Mouse (Mus musculus): ENCODE data around the gene Tmem203. TPM values are rescaled to one million over a fixed set of nuclear protein-coding genes. Genes with fewer than 3 reads are reported as not detected.

Tmem203 gene
- polyA plus RNA-seq, 1 experiment from 2014 or later, result 12.2 TPM

DNA sequence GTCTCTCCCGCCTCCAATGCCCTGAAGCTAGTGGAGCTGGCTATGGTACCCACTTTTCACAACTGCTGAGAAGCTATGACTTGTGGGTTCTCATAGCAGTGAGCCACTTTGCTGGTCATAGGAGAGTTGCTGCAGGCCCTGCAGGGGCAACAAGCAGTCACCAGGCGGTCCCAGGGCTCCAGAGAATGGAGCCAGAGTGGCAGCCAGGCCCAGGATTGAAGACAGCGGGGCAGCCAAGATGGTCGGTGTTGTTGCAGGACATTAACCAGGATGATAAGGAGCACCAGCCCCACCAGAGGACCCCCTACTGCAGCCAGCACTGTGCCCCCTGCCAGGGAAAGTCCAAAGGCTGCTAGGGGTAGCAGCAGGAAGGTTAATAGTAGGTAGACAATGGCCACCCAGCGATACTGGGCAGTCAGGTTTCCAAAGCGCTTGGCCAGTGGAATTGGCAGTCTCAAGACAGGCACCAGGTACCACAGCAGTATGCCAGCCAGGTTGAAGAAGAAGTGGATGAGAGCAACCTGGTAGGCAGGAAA is 26.2 kb upstream of the Tmem203 start:
- no peak for DNase-seq (ENCODE audit: low spot score)
- Histone ChIP-seq H3K27ac (ENCODE audit: low read depth, low read length) (no peak overlapping the region), H3K9me3 (ENCODE audit: control insufficient read depth, low read length) (no peaks in the 10 kb centered on the region), H3K4me2 (replicated peaks; ENCODE audit: low read depth, low read length) (no peak overlapping the region), H3K4me1 (replicated peaks; ENCODE audit: control insufficient read depth, insufficient read depth, low read length) (peaks cover 5% of the 10 kb centered on the region; the same call in 1 of the 2 replicates), H3K9ac (ENCODE audit: low read depth, low read length) (no peak overlapping the region), H3K36me3 (ENCODE audit: control insufficient read depth, insufficient read depth, low read length) (no peaks in the 10 kb centered on the region), H3K4me3 (ENCODE audit: low read depth, low read length) (no peak overlapping the region), H3K27me3 (ENCODE audit: control insufficient read depth, insufficient read depth, low read length) (no peaks in the 10 kb centered on the region)
- WGBS, result 70% methylated on average over 6 of the region's 6 CpGs
- ATAC-seq (ENCODE audit: low FRiP score), result no peak

DNA sequence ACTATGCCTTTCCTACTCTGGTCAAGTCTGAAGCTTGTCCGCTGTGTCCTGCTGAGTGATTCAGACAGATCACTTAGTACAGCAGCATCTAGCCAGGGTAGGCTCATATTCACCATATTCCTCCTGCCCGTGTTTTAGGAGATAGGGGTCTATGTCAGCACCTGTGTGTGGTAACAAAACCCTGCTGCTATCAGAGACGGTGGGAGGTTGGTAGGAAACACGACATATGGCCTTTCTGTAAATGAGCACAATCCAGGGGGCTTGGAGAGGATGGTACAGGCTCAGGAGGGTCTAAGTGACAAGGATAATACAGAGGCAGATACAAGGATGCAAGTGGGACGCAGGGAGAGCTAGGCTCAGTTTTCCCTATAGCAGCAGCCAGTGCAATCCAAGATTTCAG is 25.7 kb upstream of the Tmem203 start:
- ATAC-seq (ENCODE audit: low FRiP score), result no peak
- H3K36me3 ChIP-seq (ENCODE audit: control insufficient read depth, insufficient read depth, low read length), result no peaks in the 10 kb centered on the region
- H3K9me3 ChIP-seq (ENCODE audit: control insufficient read depth, low read length), result no peaks in the 10 kb centered on the region
- no peak overlapping the region for H3K9ac ChIP-seq (ENCODE audit: low read depth, low read length)
- 84% methylated on average over 5 of the region's 5 CpGs for WGBS
- no peak for DNase-seq (ENCODE audit: low spot score)
- no peak overlapping the region for H3K27ac ChIP-seq (ENCODE audit: low read depth, low read length)
- H3K4me1 ChIP-seq (replicated peaks; ENCODE audit: control insufficient read depth, insufficient read depth, low read length), result peaks cover 5% of the 10 kb centered on the region; the same call in 1 of the 2 replicates
- H3K4me2 ChIP-seq (replicated peaks; ENCODE audit: low read depth, low read length), result no peak overlapping the region
- H3K27me3 ChIP-seq (ENCODE audit: control insufficient read depth, insufficient read depth, low read length), result no peaks in the 10 kb centered on the region
- no peak overlapping the region for H3K4me3 ChIP-seq (ENCODE audit: low read depth, low read length)

DNA sequence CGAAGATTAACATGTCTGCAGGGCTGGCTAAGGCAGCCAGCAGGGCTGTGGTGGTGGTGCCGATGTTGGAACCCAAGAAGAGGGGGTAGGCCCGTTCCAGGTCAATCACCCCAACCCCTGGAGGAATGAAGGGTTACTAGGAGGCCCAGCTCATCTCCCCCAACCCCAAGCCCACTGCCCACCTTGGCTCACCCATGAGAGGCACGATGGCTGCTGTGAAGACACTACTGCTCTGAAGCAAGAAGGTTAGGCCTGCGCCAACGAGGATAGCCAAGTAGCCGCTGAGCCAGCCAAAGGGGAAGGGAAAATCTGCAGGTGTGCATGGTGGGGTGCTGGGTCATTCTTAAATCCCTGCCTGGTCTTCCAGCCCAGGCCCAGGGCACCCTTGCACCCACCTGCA is 24.7 kb upstream of the Tmem203 start:
- no peaks in the 10 kb centered on the region for H3K9me3 ChIP-seq (ENCODE audit: control insufficient read depth, low read length)
- H3K27ac ChIP-seq (ENCODE audit: low read depth, low read length), result no peak overlapping the region
- no peak overlapping the region for H3K4me3 ChIP-seq (ENCODE audit: low read depth, low read length)
- H3K27me3 ChIP-seq (ENCODE audit: control insufficient read depth, insufficient read depth, low read length), result no peaks in the 10 kb centered on the region
- H3K4me1 ChIP-seq (replicated peaks; ENCODE audit: control insufficient read depth, insufficient read depth, low read length), result peaks cover 4% of the 10 kb centered on the region; the same call in 1 of the 2 replicates
- no peak overlapping the region for H3K9ac ChIP-seq (ENCODE audit: low read depth, low read length)
- WGBS, result 90% methylated on average over 7 of the region's 7 CpGs
- H3K4me2 ChIP-seq (replicated peaks; ENCODE audit: low read depth, low read length), result no peak overlapping the region
- H3K36me3 ChIP-seq (ENCODE audit: control insufficient read depth, insufficient read depth, low read length), result no peaks in the 10 kb centered on the region
- DNase-seq (ENCODE audit: low spot score) (no peak), ATAC-seq (ENCODE audit: low FRiP score) (no peak)

DNA sequence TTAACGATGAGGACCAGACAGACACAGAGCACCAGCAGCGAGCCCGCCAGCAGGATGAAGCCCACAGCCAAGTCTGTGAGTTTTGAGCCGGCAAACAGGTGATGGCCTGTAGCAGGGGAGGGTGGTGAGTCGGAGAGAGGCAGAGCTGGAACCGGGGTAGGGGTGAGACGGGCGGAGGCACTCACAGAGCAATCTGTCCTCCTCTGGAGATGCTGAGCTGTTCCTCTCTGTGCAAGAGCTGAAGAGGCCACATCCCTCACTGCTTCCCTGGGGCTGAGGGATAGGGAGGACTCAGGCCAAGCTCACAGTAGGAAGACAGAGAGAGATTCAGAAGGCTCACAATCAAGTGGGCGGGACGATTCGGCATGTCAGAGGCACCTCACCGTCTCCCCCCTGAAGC is 24.2 kb upstream of the Tmem203 start:
- DNase-seq (ENCODE audit: low spot score) (no peak), ATAC-seq (ENCODE audit: low FRiP score) (no peak)
- Histone ChIP-seq H3K4me3 (ENCODE audit: low read depth, low read length) (no peak overlapping the region), H3K9ac (ENCODE audit: low read depth, low read length) (no peak overlapping the region), H3K27me3 (ENCODE audit: control insufficient read depth, insufficient read depth, low read length) (no peaks in the 10 kb centered on the region), H3K4me2 (replicated peaks; ENCODE audit: low read depth, low read length) (no peak overlapping the region), H3K36me3 (ENCODE audit: control insufficient read depth, insufficient read depth, low read length) (no peaks in the 10 kb centered on the region), H3K27ac (ENCODE audit: low read depth, low read length) (no peak overlapping the region), H3K9me3 (ENCODE audit: control insufficient read depth, low read length) (no peaks in the 10 kb centered on the region), H3K4me1 (replicated peaks; ENCODE audit: control insufficient read depth, insufficient read depth, low read length) (peaks cover 2% of the 10 kb centered on the region; the same call in 1 of the 2 replicates)
- WGBS, result 52% methylated on average over 12 of the region's 12 CpGs

DNA sequence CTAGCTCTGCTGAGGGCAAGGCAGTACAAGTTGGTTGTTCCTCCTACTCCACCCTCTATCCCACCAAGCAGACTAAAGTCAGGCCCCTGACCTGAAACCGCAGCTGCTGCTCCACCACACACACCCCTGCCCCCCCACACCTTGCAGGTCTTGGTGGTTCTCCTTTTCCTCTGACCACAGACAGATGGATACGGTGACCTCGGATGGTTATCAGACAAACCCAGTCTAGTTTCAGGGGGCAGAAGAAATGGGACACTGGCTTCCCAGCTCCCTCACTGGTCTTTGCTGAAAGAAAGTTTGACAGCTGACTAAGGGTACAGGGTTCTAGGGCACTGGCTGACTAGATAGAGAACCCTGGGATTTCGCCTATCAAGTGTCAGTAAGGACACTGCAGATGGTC is 21.8 kb upstream of the Tmem203 start:
- 82% methylated on average over 4 of the region's 4 CpGs for WGBS
- H3K9me3 ChIP-seq (ENCODE audit: control insufficient read depth, low read length), result no peaks in the 10 kb centered on the region
- H3K4me3 ChIP-seq (ENCODE audit: low read depth, low read length), result no peak overlapping the region
- no peak overlapping the region for H3K4me2 ChIP-seq (replicated peaks; ENCODE audit: low read depth, low read length)
- H3K27ac ChIP-seq (ENCODE audit: low read depth, low read length), result no peak overlapping the region
- no peaks in the 10 kb centered on the region for H3K36me3 ChIP-seq (ENCODE audit: control insufficient read depth, insufficient read depth, low read length)
- ATAC-seq (ENCODE audit: low FRiP score) (no peak), DNase-seq (ENCODE audit: low spot score) (no peak)
- H3K4me1 ChIP-seq (replicated peaks; ENCODE audit: control insufficient read depth, insufficient read depth, low read length), result peaks cover 1% of the 10 kb centered on the region; the same call in 1 of the 2 replicates
- H3K27me3 ChIP-seq (ENCODE audit: control insufficient read depth, insufficient read depth, low read length), result no peaks in the 10 kb centered on the region
- no peak overlapping the region for H3K9ac ChIP-seq (ENCODE audit: low read depth, low read length)

DNA sequence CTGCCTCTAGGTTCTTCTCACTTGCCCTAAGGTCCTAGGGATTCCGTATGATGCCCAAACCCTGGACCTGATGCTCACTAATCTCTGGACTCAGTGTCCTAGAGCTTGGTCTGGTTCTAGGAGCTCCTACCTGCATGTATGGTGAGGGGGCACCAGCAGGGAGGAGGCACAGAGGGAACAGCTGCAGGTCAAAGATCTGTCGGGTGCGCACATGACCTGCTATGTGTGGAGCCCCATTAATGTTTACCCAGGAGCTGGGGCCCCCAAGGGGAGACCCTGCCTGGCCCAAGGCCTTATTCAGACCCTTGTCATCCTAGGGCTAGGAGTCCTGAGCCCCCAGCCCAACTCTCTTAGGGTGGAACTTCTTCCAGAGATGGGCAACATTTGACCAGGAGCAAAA is 21.2 kb upstream of the Tmem203 start, which contains the start of gene Slc34a3:
Gene Slc34a3, minus strand, starts transcription at position 315 of the 400 bp plus-strand sequence.
- no peak within 1 kb of the TSS for H3K27ac ChIP-seq (ENCODE audit: low read depth, low read length)
- no peak within 1 kb of the TSS for H3K4me2 ChIP-seq (replicated peaks; ENCODE audit: low read depth, low read length)
- 93% methylated on average over 3 of the region's 3 CpGs for WGBS
- no peak for DNase-seq (ENCODE audit: low spot score)
- H3K9ac ChIP-seq (ENCODE audit: low read depth, low read length), result no peak within 1 kb of the TSS
- H3K4me1 ChIP-seq (replicated peaks; ENCODE audit: control insufficient read depth, insufficient read depth, low read length), result no peaks in the 10 kb centered on the region
- no peak within 1 kb of the TSS for H3K4me3 ChIP-seq (ENCODE audit: low read depth, low read length)
- ATAC-seq (ENCODE audit: low FRiP score), result no peak
- H3K36me3 ChIP-seq (ENCODE audit: control insufficient read depth, insufficient read depth, low read length), result no peaks in the 10 kb centered on the region
- H3K27me3 ChIP-seq (ENCODE audit: control insufficient read depth, insufficient read depth, low read length), result no peaks in the 10 kb centered on the region
- H3K9me3 ChIP-seq (ENCODE audit: control insufficient read depth, low read length), result no peaks in the 10 kb centered on the region

DNA sequence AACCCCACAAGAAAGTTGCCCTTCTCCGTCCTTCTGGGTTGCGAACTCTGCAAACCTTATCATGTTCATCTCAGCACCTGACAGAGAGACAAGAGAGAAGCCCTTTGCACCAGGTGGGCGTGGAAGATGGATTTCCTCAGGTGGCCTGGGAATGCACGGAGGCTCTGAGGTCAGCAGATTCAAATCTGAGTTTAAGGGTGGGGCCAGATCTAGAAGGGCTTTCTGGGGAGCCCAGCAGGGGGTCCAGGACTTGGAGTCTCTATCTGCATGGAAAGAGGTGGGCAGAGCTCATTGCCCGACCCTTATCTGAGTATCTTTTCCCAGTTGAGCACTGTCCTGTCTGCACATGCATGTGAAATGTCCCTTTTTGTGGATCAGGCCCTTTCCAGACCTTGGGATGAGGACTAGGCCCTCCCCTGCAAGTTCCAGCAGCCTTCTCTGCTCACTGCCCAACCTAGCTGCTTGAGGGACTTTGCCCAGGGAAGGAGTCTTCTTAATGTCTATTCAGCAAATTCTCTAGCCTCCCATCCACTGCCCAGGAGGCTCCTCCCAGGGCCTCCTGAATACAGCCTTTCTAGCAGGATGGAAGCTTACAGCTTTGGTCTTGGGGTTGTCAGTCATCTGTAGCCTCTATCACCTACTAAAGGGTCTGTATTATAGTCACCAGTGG is 20.6 kb upstream of the Tmem203 start:
- H3K4me1 ChIP-seq (replicated peaks; ENCODE audit: control insufficient read depth, insufficient read depth, low read length), result no peaks in the 10 kb centered on the region
- H3K27ac ChIP-seq (ENCODE audit: low read depth, low read length), result no peak overlapping the region
- no peak overlapping the region for H3K4me3 ChIP-seq (ENCODE audit: low read depth, low read length)
- no peaks in the 10 kb centered on the region for H3K9me3 ChIP-seq (ENCODE audit: control insufficient read depth, low read length)
- H3K27me3 ChIP-seq (ENCODE audit: control insufficient read depth, insufficient read depth, low read length), result no peaks in the 10 kb centered on the region
- no peaks in the 10 kb centered on the region for H3K36me3 ChIP-seq (ENCODE audit: control insufficient read depth, insufficient read depth, low read length)
- no peak overlapping the region for H3K4me2 ChIP-seq (replicated peaks; ENCODE audit: low read depth, low read length)
- ATAC-seq (ENCODE audit: low FRiP score) (no peak), DNase-seq (ENCODE audit: low spot score) (no peak)
- no peak overlapping the region for H3K9ac ChIP-seq (ENCODE audit: low read depth, low read length)
- WGBS, result 74% methylated on average over 5 of the region's 5 CpGs

DNA sequence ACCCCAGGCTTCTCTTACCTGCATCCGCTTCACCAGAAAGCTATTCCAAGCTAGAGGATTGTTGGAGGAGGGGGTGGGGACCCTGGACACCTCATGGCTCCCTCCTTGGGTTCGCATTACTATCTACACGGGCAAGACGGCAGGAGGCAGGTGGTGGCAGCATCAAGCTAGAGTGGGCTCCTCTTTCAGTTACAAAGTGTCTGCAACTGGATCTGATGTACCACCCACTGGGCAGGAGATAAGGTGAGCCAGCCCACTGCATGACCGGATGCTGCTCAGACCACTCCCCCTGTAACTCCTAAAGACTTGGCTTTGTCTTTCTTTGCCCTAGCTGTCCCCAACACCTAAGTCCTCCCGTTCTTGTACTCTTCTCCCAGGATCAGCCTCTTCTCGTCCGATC is 18.6 kb upstream of the Tmem203 start, which contains the start of gene Rnf224:
Gene Rnf224, minus strand, starts transcription at position 174 of the 400 bp plus-strand sequence.
- DNase-seq (ENCODE audit: low spot score), result no peak
- Histone ChIP-seq H3K36me3 (ENCODE audit: control insufficient read depth, insufficient read depth, low read length) (no peaks in the 10 kb centered on the region), H3K4me1 (replicated peaks; ENCODE audit: control insufficient read depth, insufficient read depth, low read length) (no peaks in the 10 kb centered on the region), H3K4me2 (replicated peaks; ENCODE audit: low read depth, low read length) (no peak within 1 kb of the TSS), H3K9me3 (ENCODE audit: control insufficient read depth, low read length) (no peaks in the 10 kb centered on the region), H3K9ac (ENCODE audit: low read depth, low read length) (no peak within 1 kb of the TSS), H3K27me3 (ENCODE audit: control insufficient read depth, insufficient read depth, low read length) (peaks cover 2% of the 10 kb centered on the region; the same call in 1 of the 2 replicates), H3K4me3 (ENCODE audit: low read depth, low read length) (no peak within 1 kb of the TSS), H3K27ac (ENCODE audit: low read depth, low read length) (no peak within 1 kb of the TSS)
- ATAC-seq (ENCODE audit: low FRiP score), result no peak
- 40% methylated on average over 8 of the region's 8 CpGs for WGBS

DNA sequence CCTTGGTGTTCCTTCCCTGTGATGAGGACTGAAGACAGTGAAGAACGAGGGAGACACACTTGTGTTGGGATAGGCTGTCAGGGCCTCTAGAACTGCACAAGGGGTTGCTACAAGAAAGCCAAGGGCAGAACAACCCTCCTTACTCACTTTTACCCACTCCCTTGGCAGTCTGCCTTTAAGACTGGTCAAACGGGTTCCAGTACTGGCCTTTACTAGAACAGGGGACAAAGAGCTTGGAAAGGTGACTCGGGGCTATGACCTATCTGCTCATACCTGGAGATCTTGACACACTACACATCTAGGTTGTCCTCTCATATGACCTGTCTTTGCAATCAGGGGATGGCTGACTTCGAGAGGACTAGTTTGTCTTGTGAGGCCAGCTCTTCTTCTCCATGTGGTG is 17.7 kb upstream of the Tmem203 start:
- Histone ChIP-seq H3K4me2 (replicated peaks; ENCODE audit: low read depth, low read length) (no peak overlapping the region), H3K27me3 (ENCODE audit: control insufficient read depth, insufficient read depth, low read length) (peaks cover 2% of the 10 kb centered on the region; the same call in 1 of the 2 replicates), H3K27ac (ENCODE audit: low read depth, low read length) (no peak overlapping the region), H3K36me3 (ENCODE audit: control insufficient read depth, insufficient read depth, low read length) (no peaks in the 10 kb centered on the region), H3K4me1 (replicated peaks; ENCODE audit: control insufficient read depth, insufficient read depth, low read length) (no peaks in the 10 kb centered on the region), H3K4me3 (ENCODE audit: low read depth, low read length) (no peak overlapping the region), H3K9ac (ENCODE audit: low read depth, low read length) (no peak overlapping the region), H3K9me3 (ENCODE audit: control insufficient read depth, low read length) (no peaks in the 10 kb centered on the region)
- WGBS, result 71% methylated on average over 4 of the region's 4 CpGs
- ATAC-seq (ENCODE audit: low FRiP score), result no peak
- no peak for DNase-seq (ENCODE audit: low spot score)

All from hindbrain, embryonic 11.5 days (tissue).